Mouse (Mus musculus): ENCODE measurements around the gene Ear1. TPM values are rescaled to one million over a fixed set of nuclear protein-coding genes. Genes with fewer than 3 reads are reported as not detected.
"Not testable (repeated sequence)": the region's sequence is repeated elsewhere in the genome, so short reads cannot be mapped to it uniquely, and the experiment has no call there.

Gene Ear1
- polyA plus RNA-seq, 1 experiment = not detected

GRCm38 (mm10) chr14:43859465-43859864 is 15.9 kb downstream of the Ear1 start:
- H3K4me3 ChIP-seq; H3K27me3 ChIP-seq (ENCODE audit: control insufficient read depth, insufficient read depth, insufficient read length); H3ac ChIP-seq (ENCODE audit: control insufficient read depth, insufficient read length); H3K36me3 ChIP-seq (ENCODE audit: control insufficient read depth, insufficient read depth); H3K4me2 ChIP-seq (ENCODE audit: low read depth); H3K79me2 ChIP-seq (ENCODE audit: control insufficient read depth, insufficient read depth): not testable (repeated sequence)

GRCm38 (mm10) chr14:43843949-43844573 is 31.3 kb downstream of the Ear1 start:
- H3K79me2 ChIP-seq (ENCODE audit: control insufficient read depth, insufficient read depth); H3K36me3 ChIP-seq (ENCODE audit: control insufficient read depth, insufficient read depth); H3ac ChIP-seq (ENCODE audit: control insufficient read depth, insufficient read length); H3K27me3 ChIP-seq (ENCODE audit: control insufficient read depth, insufficient read depth, insufficient read length); H3K4me3 ChIP-seq; H3K4me2 ChIP-seq (ENCODE audit: low read depth): not testable (repeated sequence)

GRCm38 (mm10) chr14:43840976-43841375 is 34.3 kb downstream of the Ear1 start:
- not testable (repeated sequence) for H3K4me2 ChIP-seq (ENCODE audit: low read depth); H3K27me3 ChIP-seq (ENCODE audit: control insufficient read depth, insufficient read depth, insufficient read length); H3K36me3 ChIP-seq (ENCODE audit: control insufficient read depth, insufficient read depth); H3K4me3 ChIP-seq; H3K79me2 ChIP-seq (ENCODE audit: control insufficient read depth, insufficient read depth); H3ac ChIP-seq (ENCODE audit: control insufficient read depth, insufficient read length)

- H3K79me2 ChIP-seq (ENCODE audit: control insufficient read depth, insufficient read depth); H3ac ChIP-seq (ENCODE audit: control insufficient read depth, insufficient read length); H3K4me2 ChIP-seq (ENCODE audit: low read depth); H3K36me3 ChIP-seq (ENCODE audit: control insufficient read depth, insufficient read depth); H3K27me3 ChIP-seq (ENCODE audit: control insufficient read depth, insufficient read depth, insufficient read length); H3K4me3 ChIP-seq: not testable (repeated sequence)
Observed at GRCm38 (mm10) chr14:43835366-43835765, 40.0 kb downstream of the Ear1 start.

DNA sequence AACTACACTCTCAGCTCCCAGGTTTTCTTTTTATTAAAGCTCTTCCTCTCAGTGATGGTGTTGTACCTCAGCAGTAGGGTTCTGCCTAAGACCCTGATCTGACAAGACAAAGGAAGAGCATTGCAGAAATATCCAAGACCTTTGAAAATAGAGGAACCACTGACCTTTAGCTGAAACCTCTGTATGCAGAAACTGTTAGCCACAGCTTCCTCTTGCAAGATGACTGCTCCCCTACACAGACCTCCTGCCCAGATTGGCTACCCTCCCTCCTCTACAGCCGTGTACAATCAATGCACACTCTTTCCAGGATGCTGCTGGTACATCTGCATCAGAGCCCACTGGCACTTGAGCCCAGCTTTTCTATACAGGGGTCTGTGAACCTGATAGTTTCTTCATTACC is 44.9 kb downstream of the Ear1 start:
- H3ac ChIP-seq (ENCODE audit: control insufficient read depth, insufficient read length); H3K27me3 ChIP-seq (ENCODE audit: control insufficient read depth, insufficient read depth, insufficient read length); H3K4me2 ChIP-seq (ENCODE audit: low read depth); H3K4me3 ChIP-seq; H3K36me3 ChIP-seq (ENCODE audit: control insufficient read depth, insufficient read depth); H3K79me2 ChIP-seq (ENCODE audit: control insufficient read depth, insufficient read depth): not testable (repeated sequence)

DNA sequence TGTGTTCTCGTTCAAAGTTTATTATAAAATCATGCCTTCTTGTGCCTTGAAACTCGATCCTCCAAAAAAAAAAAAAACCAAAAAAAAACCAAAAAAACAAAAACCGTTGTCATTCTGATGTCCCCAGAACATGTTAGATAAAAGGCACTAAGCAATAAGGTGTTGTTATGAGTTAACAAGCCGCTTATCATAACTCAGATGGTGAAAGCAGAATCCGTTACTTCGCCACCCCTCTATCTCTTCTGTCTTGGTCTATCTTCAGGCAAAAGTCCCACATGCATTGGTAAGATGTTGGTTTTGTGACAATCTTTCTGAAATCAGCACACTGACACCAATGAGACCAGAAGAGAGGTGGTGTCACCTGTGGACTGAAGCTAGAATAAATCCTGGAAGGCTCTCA is 51.1 kb downstream of the Ear1 start:
- H3K4me3 ChIP-seq; H3K36me3 ChIP-seq (ENCODE audit: control insufficient read depth, insufficient read depth); H3K27me3 ChIP-seq (ENCODE audit: control insufficient read depth, insufficient read depth, insufficient read length); H3ac ChIP-seq (ENCODE audit: control insufficient read depth, insufficient read length); H3K4me2 ChIP-seq (ENCODE audit: low read depth); H3K79me2 ChIP-seq (ENCODE audit: control insufficient read depth, insufficient read depth): not testable (repeated sequence)

GRCm38 (mm10) chr14:43821869-43822268 is 53.4 kb downstream of the Ear1 start:
- H3K79me2 ChIP-seq (ENCODE audit: control insufficient read depth, insufficient read depth); H3K36me3 ChIP-seq (ENCODE audit: control insufficient read depth, insufficient read depth); H3K4me3 ChIP-seq; H3K27me3 ChIP-seq (ENCODE audit: control insufficient read depth, insufficient read depth, insufficient read length); H3ac ChIP-seq (ENCODE audit: control insufficient read depth, insufficient read length); H3K4me2 ChIP-seq (ENCODE audit: low read depth): not testable (repeated sequence)

DNA sequence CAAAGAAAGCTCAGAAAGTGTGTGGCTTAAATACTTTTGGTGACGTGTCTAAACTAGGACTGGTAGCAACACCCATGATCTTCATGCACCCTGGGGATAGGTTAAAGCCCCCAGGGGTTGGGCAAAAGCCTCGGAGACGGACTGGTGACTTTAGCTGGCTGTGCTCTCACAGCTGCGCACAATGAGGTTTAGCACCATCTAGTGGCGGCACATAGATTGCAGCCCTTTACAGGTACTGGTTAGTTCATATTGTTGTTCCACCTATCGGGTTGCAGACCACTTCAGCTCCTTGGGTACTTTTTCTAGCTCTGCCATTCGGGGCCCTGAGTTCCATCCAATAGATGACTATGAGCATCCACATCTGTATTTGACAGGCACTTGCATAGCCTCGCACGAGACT is 62.9 kb downstream of the Ear1 start:
- H3K36me3 ChIP-seq (ENCODE audit: control insufficient read depth, insufficient read depth); H3K79me2 ChIP-seq (ENCODE audit: control insufficient read depth, insufficient read depth); H3K27me3 ChIP-seq (ENCODE audit: control insufficient read depth, insufficient read depth, insufficient read length); H3ac ChIP-seq (ENCODE audit: control insufficient read depth, insufficient read length): not testable (repeated sequence)
- peak in 2 of 3 experiments; percentile 10 to 32 for TF ChIP-seq MYOD1 (IDR thresholded peaks at IDR 0.05; ENCODE audit: control insufficient read depth in 1 of 3, insufficient read length in 2 of 3, low read depth in 2 of 3)
- peak overlapping the region; percentile 13 for H3K4me3 ChIP-seq
- H3K4me2 ChIP-seq (ENCODE audit: low read depth) = peak overlapping the region; percentile 45

DNA sequence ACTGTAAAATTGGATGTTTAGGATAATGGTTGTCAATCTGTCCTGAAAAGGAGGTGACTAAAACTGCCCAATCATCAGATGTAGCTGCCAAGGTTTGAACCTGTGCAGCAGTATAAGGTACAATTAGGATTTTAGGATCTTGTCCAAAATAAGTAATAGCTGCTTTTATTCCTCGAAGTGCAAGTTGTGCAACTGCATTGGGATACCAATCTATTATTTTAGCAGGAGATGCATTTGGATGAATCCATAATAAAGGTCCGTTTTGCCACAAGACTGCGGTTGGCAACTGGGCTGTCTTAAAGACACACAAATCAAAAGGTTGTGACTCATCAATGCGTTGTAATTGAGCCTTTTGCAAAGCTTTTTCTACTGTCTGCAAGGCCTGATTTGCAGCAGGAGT is 67.2 kb downstream of the Ear1 start:
- not testable (repeated sequence) for H3K36me3 ChIP-seq (ENCODE audit: control insufficient read depth, insufficient read depth); H3K79me2 ChIP-seq (ENCODE audit: control insufficient read depth, insufficient read depth); H3ac ChIP-seq (ENCODE audit: control insufficient read depth, insufficient read length); H3K4me2 ChIP-seq (ENCODE audit: low read depth); H3K4me3 ChIP-seq; H3K27me3 ChIP-seq (ENCODE audit: control insufficient read depth, insufficient read depth, insufficient read length)
- TF ChIP-seq CEBPB (IDR thresholded peaks at IDR 0.05; ENCODE audit: insufficient read depth, poor library complexity, severe bottlenecking) = peak; percentile 53; the same call in 1 of the 2 replicates

- H3K4me3 ChIP-seq; H3ac ChIP-seq (ENCODE audit: control insufficient read depth, insufficient read length); H3K79me2 ChIP-seq (ENCODE audit: control insufficient read depth, insufficient read depth); H3K4me2 ChIP-seq (ENCODE audit: low read depth); H3K36me3 ChIP-seq (ENCODE audit: control insufficient read depth, insufficient read depth); H3K27me3 ChIP-seq (ENCODE audit: control insufficient read depth, insufficient read depth, insufficient read length): not testable (repeated sequence)
Observed at GRCm38 (mm10) chr14:43804435-43804834, 70.9 kb downstream of the Ear1 start.

DNA sequence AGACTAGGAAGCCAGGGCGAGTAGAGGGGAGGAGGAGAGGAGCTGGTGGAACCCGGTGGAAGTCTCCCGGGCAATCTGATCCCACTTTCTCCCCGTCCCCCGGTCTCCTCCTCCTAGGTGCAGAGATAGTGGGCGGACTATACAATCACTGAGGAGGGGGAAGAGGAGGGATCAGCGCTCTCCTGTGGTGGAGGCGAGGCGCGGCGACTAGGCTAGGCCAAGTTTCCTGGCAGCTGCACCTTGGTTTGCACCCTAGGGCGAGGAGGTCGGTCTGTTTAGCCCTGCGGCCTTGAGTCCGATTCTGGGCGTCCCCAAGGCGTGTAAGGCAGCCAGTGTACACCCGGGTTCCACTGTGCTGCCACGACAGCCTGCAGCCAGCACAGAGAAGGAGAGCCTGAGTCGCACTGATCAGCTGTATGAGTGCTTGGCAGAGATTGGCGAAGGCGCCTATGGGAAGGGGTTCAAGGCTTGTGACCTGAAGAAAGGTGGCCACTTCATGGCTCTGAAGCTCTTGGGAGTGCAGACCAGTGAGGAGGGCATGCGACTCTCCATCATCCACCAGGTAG is 78.3 kb downstream of the Ear1 start:
- not testable (repeated sequence) for H3K79me2 ChIP-seq (ENCODE audit: control insufficient read depth, insufficient read depth); H3K4me3 ChIP-seq; H3K36me3 ChIP-seq (ENCODE audit: control insufficient read depth, insufficient read depth); H3K4me2 ChIP-seq (ENCODE audit: low read depth); H3ac ChIP-seq (ENCODE audit: control insufficient read depth, insufficient read length); H3K27me3 ChIP-seq (ENCODE audit: control insufficient read depth, insufficient read depth, insufficient read length)
